Mouse (Mus musculus) limb, embryonic 14.5 days (tissue): ENCODE data around the gene Btbd11. TPM values are rescaled to one million over a fixed set of nuclear protein-coding genes. Genes with fewer than 3 reads are reported as not detected.

Experiments
- ATAC-seq: fragments of 200-750 bp; cut with Nextera tagmentation; 2 replicates; pipeline ENCODE4 v1.8.0; 2017; ENCODE audit warnings: low read depth, moderate number of reproducible peaks, moderate TSS enrichment; ENCODE audit not compliant: low FRiP score
- DNase-seq: peaks from one replicate; pipeline ENCODE4 v3.0.0-alpha.2; 2015; ENCODE audit warnings: low spot score
- H3K27ac ChIP-seq: fragments of 300-500 bp; sonication (generic); replicated peaks from 2 replicates; pipeline ENCODE4 v1.5.1; 2014; ENCODE audit warnings: low read depth, mild to moderate bottlenecking, low read length, moderate library complexity, mixed read lengths
- H3K27me3 ChIP-seq: fragments of 300-500 bp; sonication (generic); 2 replicates; pipeline ENCODE4 v1.6.1; 2014; ENCODE audit warnings: low read length, mixed read lengths; ENCODE audit not compliant: control insufficient read depth, insufficient read depth
- H3K36me3 ChIP-seq: fragments of 300-500 bp; sonication (generic); 2 replicates; pipeline ENCODE4 v1.6.1; 2014; ENCODE audit warnings: mild to moderate bottlenecking, low read length, moderate library complexity, mixed read lengths; ENCODE audit not compliant: control insufficient read depth, insufficient read depth
- H3K4me1 ChIP-seq: fragments of 300-500 bp; sonication (generic); 2 replicates; pipeline ENCODE4 v1.6.1; 2014; ENCODE audit warnings: antibody characterized with exemption, low read length, mixed read lengths; ENCODE audit not compliant: control insufficient read depth, insufficient read depth
- H3K4me2 ChIP-seq: fragments of 300-500 bp; sonication (generic); replicated peaks from 2 replicates; pipeline ENCODE4 v1.6.1; 2014; ENCODE audit warnings: low read depth, mild to moderate bottlenecking, low read length, moderate library complexity; ENCODE audit not compliant: severe bottlenecking
- H3K4me3 ChIP-seq: fragments of 300-500 bp; sonication (generic); replicated peaks from 2 replicates; pipeline ENCODE4 v1.5.1; 2014; ENCODE audit warnings: low read length
- H3K9ac ChIP-seq: fragments of 300-500 bp; sonication (generic); 2 replicates; pipeline ENCODE4 v1.6.1; 2014; ENCODE audit warnings: mild to moderate bottlenecking, low read depth, low read length, moderate library complexity; ENCODE audit not compliant: severe bottlenecking
- H3K9me3 ChIP-seq: fragments of 300-500 bp; sonication (generic); 2 replicates; pipeline ENCODE4 v1.6.1; 2016; ENCODE audit warnings: low read length; ENCODE audit not compliant: control insufficient read depth
- POLR2A ChIP-seq: fragments of 200-500 bp; IDR thresholded peaks from 2 replicates; pipeline ENCODE4 v1.8.0; 2012; ENCODE audit warnings: inconsistent platforms, mild to moderate bottlenecking, moderate library complexity, borderline replicate concordance; ENCODE audit not compliant: insufficient read depth, insufficient read length; ENCODE audit errors: extremely low read depth
- WGBS: fragments of 180-500 bp; shearing (Covaris S2); extraction: QIAGEN DNeasy Blood & Tissue Kit; methylation state at CpG from one replicate; pipeline ENCODE4 v1.1.7; 2014; 5-methylcytosine and 5-hydroxymethylcytosine counted together
- polyA plus RNA-seq, 2 experiments: library from polyadenylated mRNA; depleted of rRNA in 1 of 2; stranded (reverse) in 1 of 2; unstranded in 1 of 2; fragments of >200 nt; fragmentation: Nextera tagmentation in 1 of 2; extraction: Ambion mirVana in 1 of 2; gene quantifications; 2 replicates each; pipeline versions ENCODE4 v1.2.1 to v1.2.3; 2012 to 2014

Btbd11 gene
- polyA plus RNA-seq, 2 experiments, result 10.2 to 11.6 TPM

GRCm38 (mm10) chr10:85543281-85543680 lies 156.7 kb downstream of the Btbd11 start:
- Histone ChIP-seq H3K4me2 (no peak overlapping the region), H3K27me3 (no peaks in the 10 kb centered on the region), H3K4me1 (no peaks in the 10 kb centered on the region), H3K4me3 (no peak overlapping the region), H3K27ac (no peak overlapping the region), H3K9ac (no peak overlapping the region), H3K36me3 (no peaks in the 10 kb centered on the region), H3K9me3 (no peaks in the 10 kb centered on the region)
- ATAC-seq (no peak), DNase-seq (no peak)
- 86% methylated on average over 2 of the region's 2 CpGs for WGBS
- no peak for TF ChIP-seq POLR2A

- DNase-seq, result no peak
- H3K27me3 ChIP-seq, result no peaks in the 10 kb centered on the region
- H3K36me3 ChIP-seq, result no peaks in the 10 kb centered on the region
- no peak overlapping the region for H3K9ac ChIP-seq
- no peak overlapping the region for H3K4me3 ChIP-seq
- no peak for ATAC-seq
- 49% methylated on average over 5 of the region's 5 CpGs for WGBS
- H3K4me1 ChIP-seq, result no peaks in the 10 kb centered on the region
- H3K4me2 ChIP-seq, result no peak overlapping the region
- no peak overlapping the region for H3K27ac ChIP-seq
- no peak for TF ChIP-seq POLR2A
- H3K9me3 ChIP-seq, result no peaks in the 10 kb centered on the region
These were observed 158.4 kb downstream of the Btbd11 start for GRCm38 (mm10) chr10:85544991-85545390.

- H3K4me2 ChIP-seq, result no peak overlapping the region
- H3K4me3 ChIP-seq, result no peak overlapping the region
- no peaks in the 10 kb centered on the region for H3K36me3 ChIP-seq
- no peaks in the 10 kb centered on the region for H3K4me1 ChIP-seq
- no peaks in the 10 kb centered on the region for H3K27me3 ChIP-seq
- 0 out of 2 replicates have a peak, but pooled peaks cover 5% of the 10 kb centered on the region for H3K9me3 ChIP-seq
- 65% methylated on average over 8 of the region's 8 CpGs for WGBS
- no peak for DNase-seq
- no peak for TF ChIP-seq POLR2A
- H3K9ac ChIP-seq, result no peak overlapping the region
- no peak for ATAC-seq
- H3K27ac ChIP-seq, result no peak overlapping the region
These were observed 168.6 kb downstream of the Btbd11 start for GRCm38 (mm10) chr10:85555193-85555592.

GRCm38 (mm10) chr10:85561418-85561817 lies 174.8 kb downstream of the Btbd11 start:
- 0 out of 2 replicates have a peak, but pooled peaks cover 7% of the 10 kb centered on the region for H3K9me3 ChIP-seq
- H3K27me3 ChIP-seq, result no peaks in the 10 kb centered on the region
- no peak overlapping the region for H3K27ac ChIP-seq
- H3K36me3 ChIP-seq, result no peaks in the 10 kb centered on the region
- no peak overlapping the region for H3K4me2 ChIP-seq
- TF ChIP-seq POLR2A, result no peak
- no peak overlapping the region for H3K4me3 ChIP-seq
- no peak overlapping the region for H3K9ac ChIP-seq
- WGBS, result 88% methylated on average over 14 of the region's 14 CpGs
- no peaks in the 10 kb centered on the region for H3K4me1 ChIP-seq
- no peak for DNase-seq
- ATAC-seq, result no peak

- H3K36me3 ChIP-seq, result no peaks in the 10 kb centered on the region
- H3K9me3 ChIP-seq, result 0 out of 2 replicates have a peak, but pooled peaks cover 3% of the 10 kb centered on the region
- TF ChIP-seq POLR2A, result no peak
- H3K27me3 ChIP-seq, result no peaks in the 10 kb centered on the region
- H3K4me2 ChIP-seq, result no peak overlapping the region
- no peak overlapping the region for H3K4me3 ChIP-seq
- no peak overlapping the region for H3K9ac ChIP-seq
- 93% methylated on average over 5 of the region's 5 CpGs for WGBS
- DNase-seq (no peak), ATAC-seq (no peak)
- H3K4me1 ChIP-seq, result no peaks in the 10 kb centered on the region
- H3K27ac ChIP-seq, result no peak overlapping the region
These were observed 184.8 kb downstream of the Btbd11 start for GRCm38 (mm10) chr10:85571456-85571855.

GRCm38 (mm10) chr10:85572571-85572970 lies 186.0 kb downstream of the Btbd11 start:
- TF ChIP-seq POLR2A, result no peak
- Histone ChIP-seq H3K4me3 (no peak overlapping the region), H3K9ac (no peak overlapping the region), H3K4me2 (no peak overlapping the region), H3K27ac (no peak overlapping the region), H3K9me3 (0 out of 2 replicates have a peak, but pooled peaks cover 3% of the 10 kb centered on the region), H3K4me1 (no peaks in the 10 kb centered on the region), H3K27me3 (no peaks in the 10 kb centered on the region), H3K36me3 (no peaks in the 10 kb centered on the region)
- ATAC-seq (no peak), DNase-seq (no peak)
- WGBS, result 87% methylated on average over 7 of the region's 7 CpGs
